Mouse (Mus musculus): Measurements from ENCODE around the gene Dlx1.

DNA sequence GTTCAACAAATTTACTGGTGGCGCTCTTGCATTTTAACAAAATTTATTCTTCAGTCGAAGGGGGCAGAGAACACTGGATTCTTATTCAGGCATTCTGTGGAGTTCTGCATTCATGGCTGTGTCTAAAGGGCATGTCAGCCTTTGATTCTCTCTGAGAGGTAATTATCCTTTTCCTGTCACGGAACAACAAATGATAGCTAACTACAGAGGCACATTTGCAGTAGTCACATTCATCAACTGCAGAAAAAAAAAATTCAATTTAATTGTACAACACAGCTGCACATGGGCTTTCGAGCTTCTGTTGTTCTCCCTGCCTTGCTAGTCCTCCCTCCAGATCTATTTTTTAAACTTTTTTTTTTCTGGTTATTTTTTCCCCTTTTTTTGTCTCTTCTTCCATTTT, 10.9 kb upstream of the Dlx1 start:
- TF ChIP-seq CTCF (IDR thresholded peaks at IDR 0.05; ENCODE audit: insufficient read depth, low read length), result no peak
- no peak for TF ChIP-seq POLR2A (IDR thresholded peaks at IDR 0.05; ENCODE audit: borderline replicate concordance, extremely low read depth, low read depth, low read length)

Measured in lung, adult 2 months (tissue).